Mouse (Mus musculus) liver, embryonic 13.5 days (tissue): Measurements from ENCODE around the gene Gdap1l1. TPM values are rescaled to one million over a fixed set of nuclear protein-coding genes. Genes with fewer than 3 reads are reported as not detected.

Experiments used
- ATAC-seq: fragments of 200-750 bp; cut with Nextera tagmentation; 2 replicates; pipeline ENCODE4 v1.8.0; 2017; ENCODE audit warnings: low read depth, mild to moderate bottlenecking, moderate number of reproducible peaks, moderate library complexity
- DNase-seq: peaks from one replicate; pipeline ENCODE4 v3.0.0; 2022
- H3K27ac ChIP-seq: fragments of 300-500 bp; sonication (generic); 2 replicates; pipeline ENCODE4 v1.5.1; 2015; ENCODE audit warnings: moderate library complexity, mild to moderate bottlenecking, inconsistent platforms
- H3K27me3 ChIP-seq: fragments of 300-500 bp; sonication (generic); 2 replicates; pipeline ENCODE4 v1.6.1; 2015; ENCODE audit warnings: mild to moderate bottlenecking, inconsistent platforms
- H3K36me3 ChIP-seq: fragments of 300-500 bp; sonication (generic); 2 replicates; pipeline ENCODE4 v1.6.1; 2015; ENCODE audit warnings: mild to moderate bottlenecking, inconsistent platforms
- H3K4me1 ChIP-seq: fragments of 300-500 bp; sonication (generic); replicated peaks from 2 replicates; pipeline ENCODE4 v1.6.1; 2015; ENCODE audit warnings: inconsistent platforms
- H3K4me2 ChIP-seq: fragments of 300-500 bp; sonication (generic); 2 replicates; pipeline ENCODE4 v1.6.1; 2015; ENCODE audit warnings: inconsistent platforms, mild to moderate bottlenecking, moderate library complexity
- H3K4me3 ChIP-seq: fragments of 300-500 bp; sonication (generic); replicated peaks from 2 replicates; pipeline ENCODE4 v1.5.1; 2015; ENCODE audit warnings: mild to moderate bottlenecking, inconsistent platforms
- H3K9ac ChIP-seq: fragments of 300-500 bp; sonication (generic); 2 replicates; pipeline ENCODE4 v1.6.1; 2015; ENCODE audit warnings: mild to moderate bottlenecking, inconsistent platforms
- H3K9me3 ChIP-seq: fragments of 300-500 bp; sonication (generic); replicated peaks from 2 replicates; pipeline ENCODE4 v1.6.1; 2016; ENCODE audit warnings: inconsistent platforms
- WGBS: fragments of 180-500 bp; shearing (Covaris S2); methylation state at CpG from one replicate; pipeline ENCODE4 v1.1.7; 2015; ENCODE audit not compliant: insufficient replicate concordance; 5-methylcytosine and 5-hydroxymethylcytosine counted together
- polyA plus RNA-seq: library from polyadenylated mRNA; unstranded; fragments of >200 nt; fragmentation: Nextera tagmentation; extraction: Ambion mirVana; gene quantifications from 2 replicates; pipeline ENCODE4 v1.2.1, GENCODE M21; 2015

Gdap1l1 gene
- 0.20 and 0.35 TPM in 2 replicates for polyA plus RNA-seq

DNA sequence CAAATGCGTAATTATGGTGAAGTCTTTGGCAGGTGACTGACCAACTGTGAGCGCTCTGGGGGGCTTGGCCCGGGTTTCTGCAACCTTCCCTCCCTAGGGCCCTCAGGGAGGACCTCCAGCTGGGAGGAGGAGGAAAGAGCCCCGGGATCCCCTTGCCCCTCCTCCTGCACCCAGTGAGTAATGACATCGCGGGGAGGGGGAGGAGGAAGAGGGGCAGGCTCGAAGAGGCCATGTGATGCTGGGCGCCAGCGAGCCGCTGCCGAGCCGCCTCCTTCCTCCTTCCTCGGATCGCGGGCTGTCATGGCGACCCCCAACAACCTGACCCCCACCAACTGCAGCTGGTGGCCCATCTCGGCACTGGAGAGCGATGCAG lies at the start of gene Gdap1l1:
Gene Gdap1l1, plus strand, starts transcription at position 231 of the 373 bp plus-strand sequence.
- ATAC-seq = no peak
- no peak for DNase-seq
- H3K4me2 ChIP-seq = 0 out of 2 replicates have a peak within 1 kb of the TSS, but pooled peaks have one; percentile 13
- H3K4me1 ChIP-seq = no peaks in the 10 kb centered on the region
- no peaks in the 10 kb centered on the region for H3K9me3 ChIP-seq
- peak within 1 kb of the TSS; percentile 12; the same call in 1 of the 2 replicates for H3K4me3 ChIP-seq
- no peaks in the 10 kb centered on the region for H3K36me3 ChIP-seq
- H3K27ac ChIP-seq = no peak within 1 kb of the TSS
- H3K27me3 ChIP-seq = peaks cover 40% of the 10 kb centered on the region
- H3K9ac ChIP-seq = no peak within 1 kb of the TSS
- WGBS = 1% methylated on average over 18 of the region's 18 CpGs

- Histone ChIP-seq H3K27me3 (peaks cover 11% of the 10 kb centered on the region; the same call in 1 of the 2 replicates), H3K9me3 (no peaks in the 10 kb centered on the region), H3K27ac (no peak overlapping the region), H3K36me3 (no peaks in the 10 kb centered on the region), H3K4me3 (no peak overlapping the region), H3K4me2 (no peak overlapping the region), H3K9ac (no peak overlapping the region), H3K4me1 (no peaks in the 10 kb centered on the region)
- ATAC-seq (no peak), DNase-seq (no peak)
- whole genome bisulfite sequencing = 65% methylated on average over 6 of the region's 6 CpGs
Measured at GRCm38 (mm10) chr2:163392436-163392835, 45.8 kb upstream of the Gdap1l1 start.

DNA sequence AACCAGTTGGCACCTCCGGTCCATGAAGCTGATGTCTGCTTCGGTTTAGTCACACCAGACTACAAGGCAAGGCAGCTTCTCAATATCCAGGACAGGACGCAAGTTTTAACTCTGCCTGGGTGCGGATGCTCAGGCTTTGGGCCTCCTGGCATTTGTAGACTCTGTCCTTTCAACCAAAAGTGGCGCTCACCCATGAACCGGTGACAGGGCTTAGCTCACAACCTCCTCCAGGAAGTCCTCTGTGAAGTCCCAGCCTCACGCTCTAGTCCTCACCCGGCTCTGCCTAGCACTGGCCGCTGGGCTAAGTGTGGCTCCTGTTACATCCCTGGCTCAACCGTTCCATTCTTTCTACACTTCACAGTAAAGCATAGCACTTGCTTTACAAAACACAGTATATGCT lies 45.0 kb upstream of the Gdap1l1 start:
- Histone ChIP-seq H3K36me3 (no peaks in the 10 kb centered on the region), H3K9ac (no peak overlapping the region), H3K27ac (no peak overlapping the region), H3K4me3 (no peak overlapping the region), H3K27me3 (peaks cover 17% of the 10 kb centered on the region; the same call in 1 of the 2 replicates), H3K4me1 (no peaks in the 10 kb centered on the region), H3K9me3 (no peaks in the 10 kb centered on the region), H3K4me2 (no peak overlapping the region)
- no peak for DNase-seq
- WGBS = 78% methylated on average over 10 of the region's 10 CpGs
- ATAC-seq = no peak

DNA sequence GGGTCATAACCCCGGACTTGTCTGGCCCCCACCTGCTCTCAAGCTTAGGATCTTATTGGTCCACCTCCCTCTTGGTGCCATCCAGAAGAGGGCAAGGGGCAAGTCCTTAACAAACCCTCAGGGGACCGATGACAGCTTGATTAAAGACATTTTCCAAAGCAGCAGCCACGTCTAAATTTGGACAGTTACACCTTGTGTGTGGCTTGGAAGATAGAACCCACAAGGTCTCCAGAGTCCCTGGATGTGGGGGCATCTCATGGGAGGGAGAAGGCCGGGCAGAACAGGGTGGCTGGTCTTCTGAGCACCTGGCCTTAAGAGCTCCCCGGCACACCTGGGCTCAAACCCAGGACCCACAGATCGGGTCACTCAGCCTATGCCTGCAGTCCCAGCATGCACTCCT lies 44.3 kb upstream of the Gdap1l1 start:
- no peak for ATAC-seq
- H3K4me3 ChIP-seq = no peak overlapping the region
- no peak overlapping the region for H3K4me2 ChIP-seq
- H3K9me3 ChIP-seq = no peaks in the 10 kb centered on the region
- peaks cover 18% of the 10 kb centered on the region; the same call in 1 of the 2 replicates for H3K27me3 ChIP-seq
- H3K4me1 ChIP-seq = no peaks in the 10 kb centered on the region
- no peaks in the 10 kb centered on the region for H3K36me3 ChIP-seq
- H3K9ac ChIP-seq = no peak overlapping the region
- DNase-seq = no peak
- no peak overlapping the region for H3K27ac ChIP-seq
- WGBS = 63% methylated on average over 6 of the region's 6 CpGs

- Histone ChIP-seq H3K4me2 (no peak overlapping the region), H3K9me3 (no peaks in the 10 kb centered on the region), H3K27ac (no peak overlapping the region), H3K27me3 (peaks cover 18% of the 10 kb centered on the region; the same call in 1 of the 2 replicates), H3K4me1 (no peaks in the 10 kb centered on the region), H3K4me3 (no peak overlapping the region), H3K36me3 (no peaks in the 10 kb centered on the region), H3K9ac (no peak overlapping the region)
- WGBS = 56% methylated on average over 6 of the region's 6 CpGs
- no peak for ATAC-seq
- no peak for DNase-seq
Measured at GRCm38 (mm10) chr2:163394977-163395376, 43.3 kb upstream of the Gdap1l1 start.

DNA sequence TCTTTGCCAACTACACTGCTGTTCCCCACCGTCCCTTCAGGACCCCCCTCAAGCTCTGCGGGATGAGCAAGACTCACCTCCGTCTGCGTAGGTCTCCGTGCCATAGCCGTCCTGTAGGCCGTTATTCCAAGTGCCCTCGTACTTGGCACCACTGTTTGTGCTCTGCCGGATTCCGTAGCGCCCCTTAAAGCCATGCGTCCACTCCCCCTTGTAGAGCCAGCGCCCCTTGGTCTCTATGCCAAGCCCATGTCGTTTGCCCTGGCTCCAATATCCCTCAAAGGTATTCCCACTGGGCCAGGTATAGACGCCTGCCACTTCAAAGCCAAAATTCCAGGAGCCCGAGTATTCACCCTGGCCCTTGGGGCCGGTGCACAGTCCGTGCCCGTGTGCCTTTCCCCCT lies 41.2 kb upstream of the Gdap1l1 start:
- H3K4me3 ChIP-seq = no peak overlapping the region
- no peaks in the 10 kb centered on the region for H3K36me3 ChIP-seq
- H3K27ac ChIP-seq = no peak overlapping the region
- no peaks in the 10 kb centered on the region for H3K4me1 ChIP-seq
- no peak overlapping the region for H3K4me2 ChIP-seq
- 75% methylated on average over 19 of the region's 19 CpGs for whole genome bisulfite sequencing
- DNase-seq (no peak), ATAC-seq (no peak)
- H3K9me3 ChIP-seq = no peaks in the 10 kb centered on the region
- no peak overlapping the region for H3K9ac ChIP-seq
- H3K27me3 ChIP-seq = peaks cover 18% of the 10 kb centered on the region; the same call in 1 of the 2 replicates

GRCm38 (mm10) chr2:163397905-163398304 lies 40.4 kb upstream of the Gdap1l1 start, which contains the start of gene Jph2:
Gene Jph2 (minus strand): TSS chr2:163397993.
- no peaks in the 10 kb centered on the region for H3K36me3 ChIP-seq
- ATAC-seq = no peak
- WGBS = 25% methylated on average over 10 of the region's 10 CpGs
- H3K4me1 ChIP-seq = no peaks in the 10 kb centered on the region
- no peak within 1 kb of the TSS for H3K9ac ChIP-seq
- H3K4me2 ChIP-seq = 0 out of 2 replicates have a peak within 1 kb of the TSS, but pooled peaks have one; percentile 12
- H3K9me3 ChIP-seq = no peaks in the 10 kb centered on the region
- H3K27ac ChIP-seq = no peak within 1 kb of the TSS
- H3K4me3 ChIP-seq = no peak within 1 kb of the TSS
- no peak for DNase-seq
- peaks cover 18% of the 10 kb centered on the region; the same call in 1 of the 2 replicates for H3K27me3 ChIP-seq

- Histone ChIP-seq H3K4me1 (no peaks in the 10 kb centered on the region), H3K27ac (no peak overlapping the region), H3K36me3 (no peaks in the 10 kb centered on the region), H3K9ac (no peak overlapping the region), H3K4me2 (no peak overlapping the region), H3K4me3 (no peak overlapping the region), H3K27me3 (peaks cover 18% of the 10 kb centered on the region; the same call in 1 of the 2 replicates), H3K9me3 (no peaks in the 10 kb centered on the region)
- ATAC-seq (no peak), DNase-seq (no peak)
- WGBS = 68% methylated on average over 4 of the region's 4 CpGs
Measured at GRCm38 (mm10) chr2:163398770-163399169, 39.5 kb upstream of the Gdap1l1 start.

GRCm38 (mm10) chr2:163399222-163399621 lies 39.1 kb upstream of the Gdap1l1 start:
- no peak for ATAC-seq
- no peak for DNase-seq
- Histone ChIP-seq H3K36me3 (no peaks in the 10 kb centered on the region), H3K4me2 (no peak overlapping the region), H3K9me3 (no peaks in the 10 kb centered on the region), H3K9ac (no peak overlapping the region), H3K27me3 (peaks cover 16% of the 10 kb centered on the region; the same call in 1 of the 2 replicates), H3K4me1 (no peaks in the 10 kb centered on the region), H3K4me3 (no peak overlapping the region), H3K27ac (no peak overlapping the region)
- WGBS = 52% methylated on average over 8 of the region's 8 CpGs

DNA sequence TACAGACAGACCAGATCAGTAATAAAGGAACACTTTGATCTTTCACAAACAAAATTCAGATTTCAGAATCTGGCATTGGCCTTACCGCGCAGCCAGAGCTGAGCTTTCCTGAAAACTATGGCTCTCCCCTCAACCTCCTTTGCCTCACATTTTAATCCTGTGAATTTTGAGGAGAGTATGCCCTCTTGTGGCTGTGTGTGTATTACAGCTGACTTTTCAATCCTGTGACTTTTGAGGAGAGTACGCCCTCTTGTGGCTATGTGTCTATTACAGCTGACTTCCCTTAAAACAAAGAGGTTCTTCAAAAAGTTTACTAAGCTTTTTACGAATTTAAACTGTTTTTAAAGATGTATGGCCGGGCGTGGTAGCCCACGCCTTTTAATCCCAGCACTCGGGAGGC lies 37.1 kb upstream of the Gdap1l1 start:
- Histone ChIP-seq H3K4me3 (no peak overlapping the region), H3K27me3 (peaks cover 12% of the 10 kb centered on the region; the same call in 1 of the 2 replicates), H3K36me3 (peaks cover 9% of the 10 kb centered on the region), H3K9ac (no peak overlapping the region), H3K4me2 (no peak overlapping the region), H3K4me1 (no peaks in the 10 kb centered on the region), H3K27ac (no peak overlapping the region), H3K9me3 (no peaks in the 10 kb centered on the region)
- ATAC-seq = 0 out of 2 replicates have a peak, but pooled peaks have one; percentile 19
- 5% methylated on average over 8 of the region's 8 CpGs for WGBS
- peak; percentile 64 for DNase-seq

- Histone ChIP-seq H3K9me3 (no peaks in the 10 kb centered on the region), H3K27me3 (no peaks in the 10 kb centered on the region), H3K9ac (no peak overlapping the region), H3K4me2 (no peak overlapping the region), H3K27ac (peak overlapping the region; percentile 25; the same call in 1 of the 2 replicates), H3K4me1 (no peaks in the 10 kb centered on the region), H3K36me3 (peaks cover 33% of the 10 kb centered on the region), H3K4me3 (no peak overlapping the region)
- ATAC-seq (no peak), DNase-seq (no peak)
- WGBS = 68% methylated on average over 8 of the region's 8 CpGs
Measured at GRCm38 (mm10) chr2:163404037-163404815, 34.0 kb upstream of the Gdap1l1 start.
